Mouse (Mus musculus): ENCODE measurements around the gene Olfr187. TPM values are rescaled to one million over a fixed set of nuclear protein-coding genes. Genes with fewer than 3 reads are reported as not detected.

Gene Olfr187
- polyA plus RNA-seq, 1 experiment from 2014 or later, result not detected

DNA sequence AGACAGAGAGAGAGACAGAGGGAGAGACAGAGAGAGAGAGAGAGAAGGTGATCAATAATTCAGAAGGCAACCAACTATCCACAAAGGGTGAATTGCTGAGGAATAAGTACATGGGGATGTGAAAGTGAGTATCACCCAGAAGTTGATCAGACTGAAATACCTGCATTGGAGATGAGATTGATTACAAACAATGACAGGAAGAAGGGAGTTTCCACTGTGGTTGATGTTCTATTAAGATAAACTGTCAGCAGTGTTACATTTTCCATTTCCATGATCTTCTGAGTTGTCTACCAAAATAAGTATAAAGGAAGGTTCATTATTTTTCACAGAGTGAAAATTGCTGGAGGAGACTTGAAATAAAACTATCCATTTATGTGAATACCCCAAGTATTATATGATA, 32.4 kb downstream of the Olfr187 start:
- H3K4me3 ChIP-seq (replicated peaks), result no peak overlapping the region
- no peaks in the 10 kb centered on the region for H3K4me1 ChIP-seq
- no peaks in the 10 kb centered on the region for H3K27me3 ChIP-seq
- no peak overlapping the region for H3K27ac ChIP-seq (replicated peaks)
- H3K9ac ChIP-seq, result no peak overlapping the region
- H3K4me2 ChIP-seq (replicated peaks), result no peak overlapping the region
- no peaks in the 10 kb centered on the region for H3K36me3 ChIP-seq
- no peaks in the 10 kb centered on the region for H3K9me3 ChIP-seq (replicated peaks)
- no peak for ATAC-seq (ENCODE audit: insufficient number of reproducible peaks, low FRiP score, low TSS enrichment, low read depth)

DNA sequence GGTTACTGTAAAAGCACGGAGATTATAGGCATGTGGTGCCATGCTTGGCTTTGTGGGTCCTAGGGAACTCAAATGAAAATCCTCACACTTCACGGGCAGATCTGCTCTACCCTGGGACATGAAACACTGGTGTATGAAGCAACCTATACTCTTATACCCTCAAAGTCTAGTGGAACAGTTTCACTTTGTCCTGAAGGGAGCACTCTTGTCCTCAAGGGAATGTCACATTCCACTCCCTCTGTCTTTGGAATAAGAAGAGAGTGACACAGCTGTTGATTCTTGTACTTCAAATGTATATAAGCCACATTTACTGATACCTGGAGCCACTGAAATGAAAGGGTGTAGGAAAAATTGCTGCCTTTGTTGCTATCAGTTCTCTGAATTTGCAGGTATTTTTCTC, 44.5 kb downstream of the Olfr187 start, which contains the start of gene Olfr183:
Gene Olfr183 (plus strand): TSS at position 301 of the 400 bp plus-strand sequence.
- WGBS, result 63% methylated on average over 2 of the region's 2 CpGs
- no peaks in the 10 kb centered on the region for H3K4me1 ChIP-seq

More for the DNA sequence above, 44.5 kb downstream of the Olfr187 start, which contains the start of gene Olfr183:
- Histone ChIP-seq H3K9me3 (replicated peaks) (no peaks in the 10 kb centered on the region), H3K36me3 (no peaks in the 10 kb centered on the region), H3K27ac (replicated peaks) (no peak within 1 kb of the TSS), H3K27me3 (no peaks in the 10 kb centered on the region), H3K4me3 (replicated peaks) (no peak within 1 kb of the TSS), H3K4me2 (replicated peaks) (no peak within 1 kb of the TSS), H3K9ac (no peak within 1 kb of the TSS)
- ATAC-seq (ENCODE audit: insufficient number of reproducible peaks, low FRiP score, low TSS enrichment, low read depth), result no peak

Other genes starting within 250 kb of the Olfr187 start
- gene Olfr173, start 239.5 kb downstream of the Olfr187 start, polyA plus RNA-seq (2015; fragmentation: Nextera tagmentation; extraction: Ambion mirVana), result 0.13 TPM in 1 of 2 replicates, not detected in the other
- not detected in 2 replicates for gene Olfr175-ps1, start 213.0 kb downstream of the Olfr187 start, polyA plus RNA-seq (2015; fragmentation: Nextera tagmentation; extraction: Ambion mirVana)
- not detected in 2 replicates for gene Olfr177, start 165.0 kb downstream of the Olfr187 start, polyA plus RNA-seq (2015; fragmentation: Nextera tagmentation; extraction: Ambion mirVana)
- gene Olfr178, start 147.7 kb downstream of the Olfr187 start, polyA plus RNA-seq (2015; fragmentation: Nextera tagmentation; extraction: Ambion mirVana), result not detected in 2 replicates
- gene Olfr181, start 111.0 kb downstream of the Olfr187 start, polyA plus RNA-seq (2015; fragmentation: Nextera tagmentation; extraction: Ambion mirVana), result not detected in 2 replicates
- gene Olfr180, start 110.4 kb downstream of the Olfr187 start, polyA plus RNA-seq (2015; fragmentation: Nextera tagmentation; extraction: Ambion mirVana), result not detected in 2 replicates
- not detected in 2 replicates for gene Olfr183, start 44.4 kb downstream of the Olfr187 start, polyA plus RNA-seq (2015; fragmentation: Nextera tagmentation; extraction: Ambion mirVana)
- gene Olfr186, start 9.5 kb downstream of the Olfr187 start, polyA plus RNA-seq (2015; fragmentation: Nextera tagmentation; extraction: Ambion mirVana), result 0.16 TPM in 1 of 2 replicates, not detected in the other
- not detected in 2 replicates for gene Olfr190, start 38.2 kb upstream of the Olfr187 start, polyA plus RNA-seq (2015; fragmentation: Nextera tagmentation; extraction: Ambion mirVana)
- not detected in 2 replicates for gene Olfr191, start 50.1 kb upstream of the Olfr187 start, polyA plus RNA-seq (2015; fragmentation: Nextera tagmentation; extraction: Ambion mirVana)
- not detected in 2 replicates for gene Olfr193, start 72.1 kb upstream of the Olfr187 start, polyA plus RNA-seq (2015; fragmentation: Nextera tagmentation; extraction: Ambion mirVana)
- not detected in 2 replicates for gene Olfr194, start 81.3 kb upstream of the Olfr187 start, polyA plus RNA-seq (2015; fragmentation: Nextera tagmentation; extraction: Ambion mirVana)
- not detected in 2 replicates for gene Olfr195, start 107.3 kb upstream of the Olfr187 start, polyA plus RNA-seq (2015; fragmentation: Nextera tagmentation; extraction: Ambion mirVana)
- gene Olfr196, start 130.7 kb upstream of the Olfr187 start, polyA plus RNA-seq (2015; fragmentation: Nextera tagmentation; extraction: Ambion mirVana), result 0.17 TPM in 1 of 2 replicates, not detected in the other
- not detected in 2 replicates for gene Olfr198, start 163.8 kb upstream of the Olfr187 start, polyA plus RNA-seq (2015; fragmentation: Nextera tagmentation; extraction: Ambion mirVana)
- not detected in 2 replicates for gene Olfr199, start 180.0 kb upstream of the Olfr187 start, polyA plus RNA-seq (2015; fragmentation: Nextera tagmentation; extraction: Ambion mirVana)
- not detected in 2 replicates for gene Olfr201, start 232.9 kb upstream of the Olfr187 start, polyA plus RNA-seq (2015; fragmentation: Nextera tagmentation; extraction: Ambion mirVana)
- gene Olfr202, start 247.0 kb upstream of the Olfr187 start, polyA plus RNA-seq (2015; fragmentation: Nextera tagmentation; extraction: Ambion mirVana), result 0.18 and 0.36 TPM in 2 replicates

Data from embryonic facial prominence, embryonic 15.5 days (tissue).